12 mouse cellular contexts compared by ENCODE assay signal in the genomic region with DNA sequence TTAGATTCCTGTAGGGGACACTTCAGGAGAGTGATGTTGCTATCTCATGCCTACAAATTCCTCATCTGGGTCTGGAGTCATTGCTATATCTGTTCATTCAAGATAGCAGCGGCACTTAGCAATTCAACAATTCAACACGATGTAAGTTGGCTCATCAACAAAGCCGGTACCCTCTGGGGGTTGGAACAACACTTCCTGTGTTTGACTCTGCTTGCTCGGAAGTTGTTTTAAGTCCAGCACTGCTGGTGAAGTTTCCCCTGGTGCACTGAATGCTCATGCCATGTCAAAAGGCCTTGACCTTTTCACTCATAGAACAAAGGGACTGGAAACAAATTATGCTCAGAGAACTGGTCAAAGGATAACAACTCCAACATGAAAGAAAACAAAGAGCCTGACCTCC.
DNase-seq lines count a peak whose midpoint lies in the region; ATAC-seq lines count a peak whose summit lies in the region.
"Had no signal": no experiment of that assay in that cellular context is flagged by ENCODE, and none has a peak within 500 bp of the region (broad histone marks: within the 10 kb centered on the region; RNA-seq: fewer than 3 reads in every experiment).

No protein-coding gene starts in this region.

- H3K27me3 ChIP-seq in heart, embryonic 15.5 days = no peaks in the 10 kb centered on the region
- H3K27me3 ChIP-seq: liver, embryonic 13.5 days; stomach, embryonic 15.5 days had no signal

- no peak overlapping the region for H3K4me3 ChIP-seq in heart, embryonic 15.5 days
- H3K4me3 ChIP-seq: erythroblast, embryonic 14.5 days; liver, embryonic 13.5 days; stomach, embryonic 15.5 days had no signal

- WGBS in heart, embryonic 15.5 days = 13% methylated on average over 4 of the region's 4 CpGs

- ATAC-seq in heart, embryonic 15.5 days (replicated peaks; ENCODE audit: insufficient number of reproducible peaks, insufficient read depth, low FRiP score, low read depth) = 0 out of 2 replicates have a peak, but pooled peaks have one; percentile 22
- ATAC-seq in megakaryocyte-erythroid progenitor cell, adult 5-6 weeks (replicated peaks; ENCODE audit: low FRiP score, low TSS enrichment, poor library complexity, severe bottlenecking) = 0 out of 2 replicates have a peak, but pooled peaks have one; percentile 44

- no peak for DNase-seq in heart, adult 8-10 months (ENCODE audit: low spot score)
- peak; percentile 5 for DNase-seq in NIH3T3 (ENCODE audit: low read depth)
- peak; percentile 72 for DNase-seq in embryo, embryonic 9.5 days (ENCODE audit: extremely low spot score)
- no peak for DNase-seq in layer of hippocampus, postnatal 36 days
- no peak for DNase-seq in cerebellum, adult 9-10 months
- DNase-seq in frontal cortex, postnatal 25 days (ENCODE audit: low spot score in 2 of 2) = no peak
- DNase-seq: heart, postnatal 36 days; liver, embryonic 13.5 days had no signal

- H3K4me1 ChIP-seq in heart, embryonic 15.5 days (replicated peaks) = peaks cover 5% of the 10 kb centered on the region; the same call in 1 of the 2 replicates
- H3K4me1 ChIP-seq: liver, embryonic 13.5 days; stomach, embryonic 15.5 days had no signal

- H3K9ac ChIP-seq in heart, embryonic 15.5 days = no peak overlapping the region
- H3K9ac ChIP-seq: liver, embryonic 13.5 days; stomach, embryonic 15.5 days had no signal

- no peak overlapping the region for H3K4me2 ChIP-seq in heart, embryonic 15.5 days
- H3K4me2 ChIP-seq: liver, embryonic 13.5 days; stomach, embryonic 15.5 days had no signal

- no peaks in the 10 kb centered on the region for H3K9me3 ChIP-seq in heart, embryonic 15.5 days (replicated peaks)
- H3K9me3 ChIP-seq: liver, embryonic 13.5 days; stomach, embryonic 15.5 days had no signal

- no peak overlapping the region for H3K27ac ChIP-seq in heart, embryonic 15.5 days
- H3K27ac ChIP-seq: liver, embryonic 13.5 days; stomach, embryonic 15.5 days had no signal

- no peaks in the 10 kb centered on the region for H3K36me3 ChIP-seq in heart, embryonic 15.5 days
- H3K36me3 ChIP-seq: liver, embryonic 13.5 days; stomach, embryonic 15.5 days had no signal

Comparison
In these comparisons a context has a peak if more than half of its experiments do, and no peak if none do; other contexts are left out.
1. DNase-seq: peak in NIH3T3 (single experiment) and embryo, embryonic 9.5 days (single experiment); none in heart, adult 8-10 months (single experiment), layer of hippocampus, postnatal 36 days (0 of 2), cerebellum, adult 9-10 months (single experiment) and frontal cortex, postnatal 25 days (0 of 2).